Mouse (Mus musculus) kidney, adult 2 months (tissue): Measurements from ENCODE around the gene Cdk5rap2.

Experiments used
- CTCF ChIP-seq: fragments of 200-500 bp; conservative IDR thresholded peaks from 2 replicates; pipeline ENCODE4 v1.5.1; 2011; ENCODE audit warnings: low read depth, mild to moderate bottlenecking, control low read depth, low read length, moderate library complexity, mixed read lengths; ENCODE audit not compliant: insufficient read depth, insufficient read length
- POLR2A ChIP-seq: fragments of 200-500 bp; IDR thresholded peaks from one replicate; pipeline ENCODE4 v1.6.1; 2011; ENCODE audit warnings: low read depth, low read length, control low read depth

GRCm38 (mm10) chr4:70396701-70397100 lies 13.5 kb downstream of the Cdk5rap2 start:
- TF ChIP-seq CTCF, result no peak
- no peak for TF ChIP-seq POLR2A
